Comparison of ENCODE assay signal across 26 mouse cellular contexts in genomic region chr10:12253274-12253673, GRCm38 (mm10).
"Had no signal": no experiment of that assay in that cellular context is flagged by ENCODE, and none has a peak within 500 bp of the region (broad histone marks: within the 10 kb centered on the region; RNA-seq: fewer than 3 reads in every experiment).

No protein-coding gene starts in this region.

- H3K9ac ChIP-seq: heart, embryonic 12.5 days; hindbrain, embryonic 12.5 days; hindbrain, embryonic 14.5 days; intestine, embryonic 15.5 days; limb, embryonic 12.5 days; limb, embryonic 15.5 days; liver, embryonic 12.5 days; liver, embryonic 14.5 days had no signal

- H3K4me3 ChIP-seq: gastrocnemius, adult 2 months; heart, adult 2 months; heart, embryonic 12.5 days; hindbrain, embryonic 10.5 days; hindbrain, embryonic 12.5 days; intestine, embryonic 15.5 days; limb, embryonic 12.5 days; limb, embryonic 15.5 days; liver, embryonic 12.5 days had no signal

- H3K9me3 ChIP-seq: heart, embryonic 12.5 days; hindbrain, embryonic 10.5 days; hindbrain, embryonic 12.5 days; intestine, embryonic 15.5 days; limb, embryonic 12.5 days; limb, embryonic 15.5 days; liver, embryonic 12.5 days had no signal

- H3K36me3 ChIP-seq: heart, embryonic 12.5 days; hindbrain, embryonic 10.5 days; hindbrain, embryonic 12.5 days; intestine, embryonic 15.5 days; limb, embryonic 12.5 days; limb, embryonic 15.5 days; liver, embryonic 12.5 days had no signal

- H3K4me1 ChIP-seq: heart, embryonic 12.5 days; hindbrain, embryonic 10.5 days; intestine, embryonic 15.5 days; limb, embryonic 12.5 days; limb, embryonic 15.5 days; liver, embryonic 12.5 days had no signal

- H3K27ac ChIP-seq: gastrocnemius, adult 2 months; heart, adult 2 months; hindbrain, embryonic 10.5 days; hindbrain, embryonic 12.5 days; hindbrain, embryonic 14.5 days; intestine, embryonic 15.5 days; kidney, postnatal 0 days; limb, embryonic 12.5 days; limb, embryonic 15.5 days; liver, embryonic 12.5 days; liver, embryonic 14.5 days had no signal

- H3K4me2 ChIP-seq: heart, embryonic 12.5 days; hindbrain, embryonic 12.5 days; hindbrain, embryonic 14.5 days; intestine, embryonic 15.5 days; limb, embryonic 12.5 days; limb, embryonic 15.5 days; liver, embryonic 12.5 days had no signal

- H3K27me3 ChIP-seq: heart, embryonic 12.5 days; hindbrain, embryonic 12.5 days; intestine, embryonic 15.5 days; limb, embryonic 12.5 days; limb, embryonic 15.5 days; liver, embryonic 12.5 days had no signal

- DNase-seq: gastrocnemius, adult 2 months; gastrocnemius, postnatal 10 days; gastrocnemius, postnatal 25 days; heart, adult 2 months; heart, postnatal 10 days; heart, postnatal 4 days; kidney, adult 18-20 months; kidney, adult 8-10 months; kidney, postnatal 14 days; kidney, postnatal 36 days; layer of hippocampus, adult 9-11 months; layer of hippocampus, postnatal 36 days; left cerebral cortex, postnatal 4 days had no signal

- ATAC-seq: hindbrain, embryonic 16.5 days; inflammation-experienced regulatory T-cells, adult 6 months; intestine, embryonic 15.5 days; intestine, postnatal 0 days; liver, embryonic 12.5 days had no signal
